Mouse (Mus musculus) brain, embryonic 14.5 days (tissue): ENCODE results near the gene Nudcd2.

Source experiments
- CTCF ChIP-seq: fragments of 200-500 bp; IDR thresholded peaks from 2 replicates; pipeline ENCODE4 v1.5.1; 2012; ENCODE audit warnings: inconsistent platforms, mild to moderate bottlenecking, moderate library complexity, borderline replicate concordance; ENCODE audit not compliant: insufficient read depth, insufficient read length; ENCODE audit errors: extremely low read depth
- POLR2A ChIP-seq: fragments of 200-500 bp; IDR thresholded peaks from 2 replicates; pipeline ENCODE4 v1.6.1; 2012; ENCODE audit warnings: mild to moderate bottlenecking, inconsistent platforms, borderline replicate concordance; ENCODE audit not compliant: poor library complexity, insufficient read depth, insufficient read length, severe bottlenecking; ENCODE audit errors: extremely low read depth

GRCm38 (mm10) chr11:40786900-40787299, 53.4 kb downstream of the Nudcd2 start:
- TF ChIP-seq POLR2A (no peak), CTCF (no peak)
